Mouse (Mus musculus): Measurements from ENCODE around the gene Hapln2. TPM values are rescaled to one million over a fixed set of nuclear protein-coding genes. Genes with fewer than 3 reads are reported as not detected.

Hapln2 gene
- total and polyA plus RNA-seq, 3 experiments = not detected

- no peak overlapping the region for H3K4me3 ChIP-seq (replicated peaks in 1 of 3; ENCODE audit: low read depth in 2 of 3, low read length in 2 of 3, poor library complexity in 1 of 3)
- no peak overlapping the region for H3K27ac ChIP-seq (ENCODE audit: insufficient read depth, low read depth)
- no peaks in the 10 kb centered on the region for H3K9me3 ChIP-seq (replicated peaks; ENCODE audit: low read length)
- in situ Hi-C loops (cut with MboI; ENCODE audit: low pct_ligation_motif_present, low pct_unique_long_range_greater_than_20kb, low sequenced_read_pairs) (no loop called here), dilution Hi-C loops (cut with MboI; ENCODE audit: extremely low pct_ligation_motif_present, extremely low pct_unique_long_range_greater_than_20kb, low sequenced_read_pairs) (no loop called here)
- no peak for TF ChIP-seq PAX5 (IDR thresholded peaks at IDR 0.05; ENCODE audit: low read length)
- TF ChIP-seq TCF12 (IDR thresholded peaks at IDR 0.05; ENCODE audit: low read depth, low read length) = peak; percentile 37; the same call in 1 of the 2 replicates
- H3K27me3 ChIP-seq (replicated peaks) = peaks cover 17% of the 10 kb centered on the region
- H3K79me2 ChIP-seq (replicated peaks; ENCODE audit: control insufficient read depth, extremely low read depth, insufficient read depth, poor library complexity, severe bottlenecking) = no peaks in the 10 kb centered on the region
- H3K4me1 ChIP-seq (ENCODE audit: control insufficient read depth in 1 of 2, insufficient read depth in 2 of 2) = peaks cover 22 to 88% of the 10 kb centered on the region in 2 experiments
- peak; percentile 31 for DNase-seq (ENCODE audit: extremely low read depth)
- H3K9ac ChIP-seq (ENCODE audit: insufficient read depth, low read depth) = no peak overlapping the region
- H3K4me2 ChIP-seq (ENCODE audit: insufficient read depth, low read depth, poor library complexity, severe bottlenecking) = no peak overlapping the region
- H3K36me3 ChIP-seq (replicated peaks in 1 of 2; ENCODE audit: control insufficient read depth in 1 of 2, insufficient read depth in 1 of 2, low read length in 1 of 2) = no peaks in the 10 kb centered on the region
Measured at GRCm38 (mm10) chr3:87981894-87982835, 45.2 kb downstream of the Hapln2 start.

DNA sequence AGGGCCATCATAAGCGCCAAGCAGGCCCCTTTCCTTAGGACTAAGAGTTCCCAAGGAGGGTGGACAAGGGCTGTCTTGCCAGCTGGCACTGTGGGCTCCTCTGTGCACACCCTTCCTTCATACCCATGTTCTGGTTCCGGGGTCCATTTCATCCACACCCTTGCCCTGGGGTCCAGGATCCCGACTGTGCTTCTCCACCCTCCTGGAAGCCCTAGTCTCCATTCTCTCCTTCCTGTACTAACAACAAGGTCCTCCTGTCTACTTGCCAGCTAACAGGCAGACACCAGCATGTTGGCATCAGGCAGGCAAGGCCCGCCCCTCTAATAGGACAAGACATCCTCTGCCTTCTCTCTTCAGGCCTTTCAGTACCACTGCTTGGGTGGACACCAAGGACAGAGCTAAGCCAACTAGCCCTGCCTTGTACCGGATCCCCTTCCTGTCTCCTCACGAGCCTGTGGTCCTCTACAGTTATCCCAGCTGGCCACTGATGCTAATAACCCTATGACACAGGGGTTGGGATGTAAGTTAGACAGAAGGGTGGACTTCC, 46.1 kb downstream of the Hapln2 start:
- no peaks in the 10 kb centered on the region for H3K9me3 ChIP-seq (replicated peaks; ENCODE audit: low read length)
- dilution Hi-C loops (cut with MboI; ENCODE audit: extremely low pct_ligation_motif_present, extremely low pct_unique_long_range_greater_than_20kb, low sequenced_read_pairs) = no loop called here
- in situ Hi-C loops (cut with MboI; ENCODE audit: low pct_ligation_motif_present, low pct_unique_long_range_greater_than_20kb, low sequenced_read_pairs) = no loop called here
- H3K36me3 ChIP-seq (replicated peaks in 1 of 2; ENCODE audit: control insufficient read depth in 1 of 2, insufficient read depth in 1 of 2, low read length in 1 of 2) = no peaks in the 10 kb centered on the region
- peaks cover 18% of the 10 kb centered on the region for H3K27me3 ChIP-seq (replicated peaks)
- H3K9ac ChIP-seq (ENCODE audit: insufficient read depth, low read depth) = no peak overlapping the region
- H3K79me2 ChIP-seq (replicated peaks; ENCODE audit: control insufficient read depth, extremely low read depth, insufficient read depth, poor library complexity, severe bottlenecking) = no peaks in the 10 kb centered on the region
- no peak overlapping the region for H3K4me2 ChIP-seq (ENCODE audit: insufficient read depth, low read depth, poor library complexity, severe bottlenecking)
- TF ChIP-seq ZMIZ1 (IDR thresholded peaks at IDR 0.05; ENCODE audit: low read depth, low read length) (no peak), NRF1 (IDR thresholded peaks at IDR 0.05; ENCODE audit: low read depth, low read length) (no peak), USF2 (conservative IDR thresholded peaks at IDR 0.05; ENCODE audit: low read depth, low read length) (no peak), CTCF (conservative IDR thresholded peaks at IDR 0.05 in 1 of 2, IDR thresholded peaks at IDR 0.05 in 1 of 2; ENCODE audit: low read depth in 2 of 2, low read length in 2 of 2) (no peak), USF1 (IDR thresholded peaks at IDR 0.05; ENCODE audit: low read depth, low read length) (no peak), BHLHE40 (IDR thresholded peaks at IDR 0.05; ENCODE audit: low read depth, low read length) (no peak)
- H3K27ac ChIP-seq (ENCODE audit: insufficient read depth, low read depth) = no peak overlapping the region
- no peak overlapping the region for H3K4me3 ChIP-seq (replicated peaks in 1 of 3; ENCODE audit: low read depth in 2 of 3, low read length in 2 of 3, poor library complexity in 1 of 3)
- DNase-seq (ENCODE audit: extremely low read depth) = no peak
- peaks cover 22 to 88% of the 10 kb centered on the region in 2 experiments for H3K4me1 ChIP-seq (ENCODE audit: control insufficient read depth in 1 of 2, insufficient read depth in 2 of 2)

- Histone ChIP-seq H3K36me3 (replicated peaks in 1 of 2; ENCODE audit: control insufficient read depth in 1 of 2, insufficient read depth in 1 of 2, low read length in 1 of 2) (no peaks in the 10 kb centered on the region), H3K27ac (ENCODE audit: insufficient read depth, low read depth) (no peak overlapping the region), H3K9ac (ENCODE audit: insufficient read depth, low read depth) (no peak overlapping the region), H3K9me3 (replicated peaks; ENCODE audit: low read length) (no peaks in the 10 kb centered on the region), H3K4me1 (ENCODE audit: control insufficient read depth in 1 of 2, insufficient read depth in 2 of 2) (peaks cover 22 to 85% of the 10 kb centered on the region in 2 experiments), H3K4me3 (replicated peaks in 1 of 3; ENCODE audit: low read depth in 2 of 3, low read length in 2 of 3, poor library complexity in 1 of 3) (no peak overlapping the region), H3K27me3 (replicated peaks) (peaks cover 20% of the 10 kb centered on the region), H3K4me2 (ENCODE audit: insufficient read depth, low read depth, poor library complexity, severe bottlenecking) (no peak overlapping the region), H3K79me2 (replicated peaks; ENCODE audit: control insufficient read depth, extremely low read depth, insufficient read depth, poor library complexity, severe bottlenecking) (no peaks in the 10 kb centered on the region)
- DNase-seq (ENCODE audit: extremely low read depth) = no peak
- in situ Hi-C loops (cut with MboI; ENCODE audit: low pct_ligation_motif_present, low pct_unique_long_range_greater_than_20kb, low sequenced_read_pairs) (no loop called here), dilution Hi-C loops (cut with MboI; ENCODE audit: extremely low pct_ligation_motif_present, extremely low pct_unique_long_range_greater_than_20kb, low sequenced_read_pairs) (no loop called here)
- no peak for TF ChIP-seq IRF4 (IDR thresholded peaks at IDR 0.05; ENCODE audit: low read depth, low read length)
- TF ChIP-seq MYC (IDR thresholded peaks at IDR 0.05; ENCODE audit: low read depth, low read length) = no peak
- TF ChIP-seq POLR2AphosphoS2 (IDR thresholded peaks at IDR 0.05; ENCODE audit: low read depth, low read length) = no peak
- TF ChIP-seq JUND (conservative IDR thresholded peaks at IDR 0.05; ENCODE audit: low read depth, low read length) = no peak
- no peak for TF ChIP-seq ZMIZ1 (IDR thresholded peaks at IDR 0.05; ENCODE audit: low read depth, low read length)
- no peak for TF ChIP-seq MEF2A (IDR thresholded peaks at IDR 0.05; ENCODE audit: borderline replicate concordance, low read depth, low read length)
- TF ChIP-seq USF2 (conservative IDR thresholded peaks at IDR 0.05; ENCODE audit: low read depth, low read length) = no peak
- TF ChIP-seq USF1 (IDR thresholded peaks at IDR 0.05; ENCODE audit: low read depth, low read length) = no peak
- no peak for TF ChIP-seq MXI1 (IDR thresholded peaks at IDR 0.05; ENCODE audit: low read depth, low read length)
- no peak for TF ChIP-seq TCF12 (IDR thresholded peaks at IDR 0.05; ENCODE audit: low read depth, low read length)
- TF ChIP-seq EP300 (IDR thresholded peaks at IDR 0.05; ENCODE audit: low read length) = no peak
- TF ChIP-seq ETS1 (conservative IDR thresholded peaks at IDR 0.05; ENCODE audit: low read depth, low read length) = no peak
- TF ChIP-seq PAX5 (IDR thresholded peaks at IDR 0.05; ENCODE audit: low read length) = no peak
Measured at GRCm38 (mm10) chr3:87980728-87981127, 46.7 kb downstream of the Hapln2 start.

Data from CH12.LX (cell line).